Mouse (Mus musculus): Measurements from ENCODE around the gene Hmgcl.
"Not testable (repeated sequence)": the region's sequence is repeated elsewhere in the genome, so short reads cannot be mapped to it uniquely, and the experiment has no call there.

Hmgcl gene

GRCm38 (mm10) chr4:135962946-135963345, 16.7 kb downstream of the Hmgcl start:
- DNase-seq = no peak

GRCm38 (mm10) chr4:135963457-135964193, 17.4 kb downstream of the Hmgcl start, which contains the start of gene Gale:
TSS of gene Gale (plus strand) at chr4:135963727.
- DNase-seq = peak; percentile 94 to 95

- DNase-seq = peak; percentile 24 to 33
These were observed 18.2 kb downstream of the Hmgcl start for GRCm38 (mm10) chr4:135964426-135964825.

- DNase-seq = no peak
These were observed 18.9 kb downstream of the Hmgcl start for GRCm38 (mm10) chr4:135965113-135965512.

- no peak for DNase-seq
These were observed 20.0 kb downstream of the Hmgcl start for GRCm38 (mm10) chr4:135966283-135966682.

GRCm38 (mm10) chr4:135967086-135967760, 21.0 kb downstream of the Hmgcl start:
- no peak for DNase-seq

- no peak for DNase-seq
These were observed 22.1 kb downstream of the Hmgcl start for GRCm38 (mm10) chr4:135968271-135968869.

GRCm38 (mm10) chr4:135969070-135969750, 23.0 kb downstream of the Hmgcl start:
- DNase-seq = no peak

- DNase-seq = no peak
These were observed 24.3 kb downstream of the Hmgcl start for GRCm38 (mm10) chr4:135970585-135970984.

GRCm38 (mm10) chr4:135971805-135972555, 25.7 kb downstream of the Hmgcl start:
- DNase-seq = peak; percentile 39 to 47

- DNase-seq = peak; percentile 61 to 65
These were observed 26.3 kb downstream of the Hmgcl start, which contains the start of gene Lypla2 for GRCm38 (mm10) chr4:135972556-135972906. TSS of gene Lypla2 (minus strand) at chr4:135972626.

- DNase-seq = peak; percentile 37 to 48
These were observed 26.9 kb downstream of the Hmgcl start for GRCm38 (mm10) chr4:135972911-135973811.

- no peak for DNase-seq
These were observed 29.9 kb downstream of the Hmgcl start for GRCm38 (mm10) chr4:135976146-135976545.

- not testable (repeated sequence) for DNase-seq
These were observed 34.0 kb downstream of the Hmgcl start for GRCm38 (mm10) chr4:135980223-135980622.

- DNase-seq = peak; percentile 29 to 35
These were observed 35.3 kb downstream of the Hmgcl start for GRCm38 (mm10) chr4:135981524-135982063.

- DNase-seq = no peak
These were observed 38.3 kb downstream of the Hmgcl start for GRCm38 (mm10) chr4:135984556-135984955.

GRCm38 (mm10) chr4:135985193-135985592, 38.9 kb downstream of the Hmgcl start:
- DNase-seq = no peak

GRCm38 (mm10) chr4:135985769-135986168, 39.5 kb downstream of the Hmgcl start:
- DNase-seq = no peak

- DNase-seq = peak; percentile 21 to 26
These were observed 40.2 kb downstream of the Hmgcl start for GRCm38 (mm10) chr4:135986301-135986942.

- peak; percentile 96 for DNase-seq
These were observed 40.9 kb downstream of the Hmgcl start, which contains the start of gene Pithd1 for GRCm38 (mm10) chr4:135986943-135987710. TSS of gene Pithd1 (minus strand) at chr4:135987264.

Measured in B cell, adult 2 months (primary cell).